Mouse (Mus musculus) hindbrain, embryonic 12.5 days (tissue): ENCODE measurements around the gene Rbm19. TPM values are rescaled to one million over a fixed set of nuclear protein-coding genes. Genes with fewer than 3 reads are reported as not detected.

Source experiments
- ATAC-seq: fragments of 200-750 bp; cut with Nextera tagmentation; 2 replicates; pipeline ENCODE4 v1.8.0; 2017; ENCODE audit warnings: moderate TSS enrichment; ENCODE audit not compliant: low FRiP score
- H3K27ac ChIP-seq: fragments of 300-500 bp; sonication (generic); 2 replicates; pipeline ENCODE4 v1.5.1; 2016; ENCODE audit warnings: mild to moderate bottlenecking
- H3K27me3 ChIP-seq: fragments of 300-500 bp; sonication (generic); 2 replicates; pipeline ENCODE4 v1.6.1; 2016; ENCODE audit warnings: mild to moderate bottlenecking
- H3K36me3 ChIP-seq: fragments of 300-500 bp; sonication (generic); 2 replicates; pipeline ENCODE4 v1.6.1; 2016; ENCODE audit warnings: mild to moderate bottlenecking
- H3K4me1 ChIP-seq: fragments of 300-500 bp; sonication (generic); 2 replicates; pipeline ENCODE4 v1.6.1; 2016
- H3K4me2 ChIP-seq: fragments of 300-500 bp; sonication (generic); replicated peaks from 2 replicates; pipeline ENCODE4 v1.6.1; 2016; ENCODE audit warnings: mild to moderate bottlenecking
- H3K4me3 ChIP-seq: fragments of 300-500 bp; sonication (generic); 2 replicates; pipeline ENCODE4 v1.5.1; 2016; ENCODE audit warnings: mild to moderate bottlenecking
- H3K9ac ChIP-seq: fragments of 300-500 bp; sonication (generic); 2 replicates; pipeline ENCODE4 v1.6.1; 2016; ENCODE audit warnings: mild to moderate bottlenecking, moderate library complexity
- H3K9me3 ChIP-seq: fragments of 300-500 bp; sonication (generic); replicated peaks from 2 replicates; pipeline ENCODE4 v1.6.1; 2016; ENCODE audit warnings: mild to moderate bottlenecking
- WGBS: fragments of 180-500 bp; shearing (Covaris S2); methylation state at CpG from one replicate; pipeline ENCODE4 v1.1.7; 2016; 5-methylcytosine and 5-hydroxymethylcytosine counted together
- polyA plus RNA-seq: library from polyadenylated mRNA; unstranded; fragments of >200 nt; fragmentation: Nextera tagmentation; extraction: Ambion mirVana; gene quantifications from 2 replicates; pipeline ENCODE4 v1.2.1, GENCODE M21; 2016

Rbm19 gene
- polyA plus RNA-seq, 1 experiment from 2014 or later: 28.2 TPM

- no peak for ATAC-seq
- Histone ChIP-seq H3K4me2 (no peak overlapping the region), H3K4me3 (no peak overlapping the region), H3K36me3 (no peaks in the 10 kb centered on the region), H3K9me3 (no peaks in the 10 kb centered on the region), H3K27ac (no peak overlapping the region), H3K9ac (no peak overlapping the region), H3K4me1 (peaks cover 38% of the 10 kb centered on the region), H3K27me3 (peaks cover 14% of the 10 kb centered on the region)
- WGBS: 76% methylated on average over 3 of the region's 3 CpGs
These were observed 98.2 kb downstream of the Rbm19 start for GRCm38 (mm10) chr5:120214511-120214910.

GRCm38 (mm10) chr5:120221216-120221615 lies 105.0 kb downstream of the Rbm19 start:
- Histone ChIP-seq H3K4me1 (peaks cover 26% of the 10 kb centered on the region), H3K4me3 (no peak overlapping the region), H3K9ac (no peak overlapping the region), H3K27ac (no peak overlapping the region), H3K4me2 (no peak overlapping the region), H3K36me3 (no peaks in the 10 kb centered on the region), H3K9me3 (no peaks in the 10 kb centered on the region), H3K27me3 (peaks cover 40% of the 10 kb centered on the region)
- no peak for ATAC-seq
- 15% methylated on average over 4 of the region's 4 CpGs for WGBS

- H3K36me3 ChIP-seq: no peaks in the 10 kb centered on the region
- no peaks in the 10 kb centered on the region for H3K9me3 ChIP-seq
- 16% methylated on average over 14 of the region's 14 CpGs for WGBS
- peaks cover 34% of the 10 kb centered on the region for H3K27me3 ChIP-seq
- H3K9ac ChIP-seq: peak overlapping the region; percentile 32; the same call in 1 of the 2 replicates
- H3K4me3 ChIP-seq: no peak overlapping the region
- no peak overlapping the region; the same call in 1 of the 2 replicates for H3K27ac ChIP-seq
- H3K4me1 ChIP-seq: peaks cover 30% of the 10 kb centered on the region
- no peak overlapping the region for H3K4me2 ChIP-seq
- ATAC-seq: no peak
These were observed 109.1 kb downstream of the Rbm19 start for GRCm38 (mm10) chr5:120225383-120225782.

- ATAC-seq: no peak
- peaks cover 48% of the 10 kb centered on the region for H3K4me1 ChIP-seq
- peak overlapping the region; percentile 15; the same call in 1 of the 2 replicates for H3K4me2 ChIP-seq
- no peaks in the 10 kb centered on the region for H3K9me3 ChIP-seq
- H3K36me3 ChIP-seq: no peaks in the 10 kb centered on the region
- 32% methylated on average over 20 of the region's 20 CpGs for WGBS
- no peak overlapping the region for H3K9ac ChIP-seq
- H3K27ac ChIP-seq: peak overlapping the region; percentile 74
- H3K27me3 ChIP-seq: peaks cover 15% of the 10 kb centered on the region
- no peak overlapping the region for H3K4me3 ChIP-seq
These were observed 112.5 kb downstream of the Rbm19 start for GRCm38 (mm10) chr5:120228613-120229409.

- H3K9ac ChIP-seq: peak overlapping the region; percentile 53
- ATAC-seq: peak; percentile 78
- H3K9me3 ChIP-seq: no peaks in the 10 kb centered on the region
- 3% methylated on average over 25 of the region's 25 CpGs for WGBS
- no peaks in the 10 kb centered on the region for H3K36me3 ChIP-seq
- H3K4me1 ChIP-seq: peaks cover 44% of the 10 kb centered on the region
- peak overlapping the region; percentile 94 for H3K27ac ChIP-seq
- H3K4me3 ChIP-seq: peak overlapping the region; percentile 6; the same call in 1 of the 2 replicates
- H3K27me3 ChIP-seq: peaks cover 19% of the 10 kb centered on the region
- peak overlapping the region; percentile 55 for H3K4me2 ChIP-seq
These were observed 115.3 kb downstream of the Rbm19 start for GRCm38 (mm10) chr5:120231435-120232147.

- Histone ChIP-seq H3K27me3 (peaks cover 30% of the 10 kb centered on the region), H3K9ac (no peak overlapping the region), H3K36me3 (no peaks in the 10 kb centered on the region), H3K9me3 (no peaks in the 10 kb centered on the region), H3K27ac (peak overlapping the region; percentile 58), H3K4me2 (no peak overlapping the region), H3K4me3 (no peak overlapping the region), H3K4me1 (peaks cover 32% of the 10 kb centered on the region)
- 63% methylated on average over 5 of the region's 5 CpGs for WGBS
- ATAC-seq: no peak
These were observed 118.9 kb downstream of the Rbm19 start for GRCm38 (mm10) chr5:120235147-120235546.

- Histone ChIP-seq H3K4me2 (no peak overlapping the region), H3K4me3 (no peak overlapping the region)
- WGBS: 55% methylated on average over 11 of the region's 11 CpGs
These were observed 119.3 kb downstream of the Rbm19 start for GRCm38 (mm10) chr5:120235571-120235970.

GRCm38 (mm10) chr5:120240071-120240470 lies 123.8 kb downstream of the Rbm19 start:
- H3K9ac ChIP-seq: no peak overlapping the region
- WGBS: 95% methylated on average over 7 of the region's 7 CpGs
- H3K4me3 ChIP-seq: no peak overlapping the region
- no peak for ATAC-seq
- H3K36me3 ChIP-seq: no peaks in the 10 kb centered on the region
- no peaks in the 10 kb centered on the region for H3K9me3 ChIP-seq
- no peak overlapping the region for H3K27ac ChIP-seq
- H3K4me2 ChIP-seq: no peak overlapping the region
- H3K27me3 ChIP-seq: peaks cover 44% of the 10 kb centered on the region
- H3K4me1 ChIP-seq: peaks cover 3% of the 10 kb centered on the region; the same call in 1 of the 2 replicates

More at GRCm38 (mm10) chr5:120235571-120235970, 119.3 kb downstream of the Rbm19 start:
- Histone ChIP-seq H3K27me3 (peaks cover 26% of the 10 kb centered on the region), H3K9me3 (no peaks in the 10 kb centered on the region), H3K36me3 (no peaks in the 10 kb centered on the region), H3K9ac (no peak overlapping the region), H3K27ac (peak overlapping the region; percentile 58), H3K4me1 (peaks cover 29% of the 10 kb centered on the region)
- no peak for ATAC-seq

- H3K4me2 ChIP-seq: no peak overlapping the region
- H3K36me3 ChIP-seq: no peaks in the 10 kb centered on the region
- H3K4me3 ChIP-seq: no peak overlapping the region
- H3K27ac ChIP-seq: no peak overlapping the region
- ATAC-seq: no peak
- H3K27me3 ChIP-seq: peaks cover 50% of the 10 kb centered on the region
- no peak overlapping the region for H3K9ac ChIP-seq
- no peaks in the 10 kb centered on the region for H3K9me3 ChIP-seq
- no peaks in the 10 kb centered on the region; the same call in 1 of the 2 replicates for H3K4me1 ChIP-seq
- 84% methylated on average over 5 of the region's 5 CpGs for WGBS
These were observed 129.1 kb downstream of the Rbm19 start for GRCm38 (mm10) chr5:120245336-120245735.
